ENCODE assay signal across 8 mouse cellular contexts in genomic region chr5:115235323-115235771, GRCm38 (mm10). TPM values are rescaled to one million over a fixed set of nuclear protein-coding genes. Genes with fewer than 3 reads are reported as not detected.
DNase-seq lines count a peak whose midpoint lies in the region; ATAC-seq lines count a peak whose summit lies in the region.

No protein-coding gene starts in this region.

- H3K4me3 ChIP-seq in forebrain, embryonic 11.5 days (ENCODE audit: low read depth, low read length), result peak overlapping the region; percentile 42
- H3K4me3 ChIP-seq in heart, embryonic 14.5 days (ENCODE audit: control insufficient read depth in 1 of 2, insufficient read depth in 1 of 2, low read depth in 1 of 2, low read length in 2 of 2), result peak overlapping the region; percentile 50 to 65
- peak overlapping the region; percentile 49 for H3K4me3 ChIP-seq in liver, embryonic 11.5 days (ENCODE audit: low read depth, low read length)

- H3K4me1 ChIP-seq in forebrain, embryonic 11.5 days (replicated peaks; ENCODE audit: control insufficient read depth, insufficient read depth, low read length), result peaks cover 9% of the 10 kb centered on the region; the same call in 1 of the 2 replicates
- H3K4me1 ChIP-seq in heart, embryonic 14.5 days (ENCODE audit: control insufficient read depth in 2 of 2, insufficient read depth in 2 of 2, low read length in 2 of 2), result peaks cover 15 to 20% of the 10 kb centered on the region in 2 experiments
- peaks cover 7% of the 10 kb centered on the region for H3K4me1 ChIP-seq in liver, embryonic 11.5 days (replicated peaks; ENCODE audit: control insufficient read depth, insufficient read depth, low read length)

- peaks cover 12% of the 10 kb centered on the region for H3K27me3 ChIP-seq in forebrain, embryonic 11.5 days (ENCODE audit: control insufficient read depth, insufficient read depth, low read length)
- no peaks in the 10 kb centered on the region for H3K27me3 ChIP-seq in heart, embryonic 14.5 days (ENCODE audit: control insufficient read depth, insufficient read depth, low read length)
- H3K27me3 ChIP-seq in liver, embryonic 11.5 days (replicated peaks; ENCODE audit: control insufficient read depth, insufficient read depth, low read length), result peaks cover 15% of the 10 kb centered on the region

- no peaks in the 10 kb centered on the region for H3K9me3 ChIP-seq in forebrain, embryonic 11.5 days (ENCODE audit: control insufficient read depth, low read length)
- no peaks in the 10 kb centered on the region for H3K9me3 ChIP-seq in heart, embryonic 14.5 days (ENCODE audit: control insufficient read depth, low read length)
- H3K9me3 ChIP-seq in liver, embryonic 11.5 days (ENCODE audit: control insufficient read depth, low read length), result no peaks in the 10 kb centered on the region

- H3K9ac ChIP-seq in forebrain, embryonic 11.5 days (ENCODE audit: low read length), result peak overlapping the region; percentile 47
- H3K9ac ChIP-seq in heart, embryonic 14.5 days (ENCODE audit: low read length), result peak overlapping the region; percentile 81
- peak overlapping the region; percentile 55 for H3K9ac ChIP-seq in liver, embryonic 11.5 days (ENCODE audit: low read depth, low read length)

- H3K36me3 ChIP-seq in forebrain, embryonic 11.5 days (ENCODE audit: control insufficient read depth, insufficient read depth, low read length), result peaks cover 4% of the 10 kb centered on the region
- peaks cover 11% of the 10 kb centered on the region for H3K36me3 ChIP-seq in heart, embryonic 14.5 days (ENCODE audit: control insufficient read depth, insufficient read depth, low read length)
- H3K36me3 ChIP-seq in liver, embryonic 11.5 days (ENCODE audit: control insufficient read depth, insufficient read depth, low read length), result peaks cover 3% of the 10 kb centered on the region

- H3K27ac ChIP-seq in forebrain, embryonic 11.5 days (ENCODE audit: low read depth, low read length), result 0 out of 2 replicates have a peak overlapping the region, but pooled peaks have one; percentile 5
- no peak overlapping the region; a peak in 1 of 4 replicates for H3K27ac ChIP-seq in heart, embryonic 14.5 days (replicated peaks in 1 of 2; ENCODE audit: control insufficient read depth in 1 of 2, insufficient read depth in 1 of 2, low read depth in 2 of 2, low read length in 2 of 2)
- H3K27ac ChIP-seq in liver, embryonic 11.5 days (ENCODE audit: low read depth, low read length), result no peak overlapping the region

- DNase-seq in CD8-positive naive resting alpha-beta T cell, adult 2 months (ENCODE audit: low read depth in 2 of 2, low spot score in 2 of 2), result peak; percentile 26 to 28
- DNase-seq in adrenal gland, postnatal 4 days (ENCODE audit: low spot score in 2 of 2), result peak; percentile 24 to 35
- DNase-seq in forebrain, embryonic 11.5 days (ENCODE audit: low spot score), result peak; percentile 82
- peak; percentile 79 for DNase-seq in kidney, postnatal 10 days
- DNase-seq in liver, embryonic 11.5 days (ENCODE audit: low spot score), result no peak
- peak; percentile 75 for DNase-seq in testis, postnatal 10 days (ENCODE audit: low spot score)

- H3K4me2 ChIP-seq in forebrain, embryonic 11.5 days (ENCODE audit: low read depth, low read length, severe bottlenecking), result peak overlapping the region; percentile 74
- peak overlapping the region; percentile 88 for H3K4me2 ChIP-seq in heart, embryonic 14.5 days (ENCODE audit: low read length)
- H3K4me2 ChIP-seq in liver, embryonic 11.5 days, result peak overlapping the region; percentile 72

- under 1% methylated on average over 45 of the region's 45 CpGs for WGBS in forebrain, embryonic 11.5 days
- under 1% methylated on average over 31 of the region's 45 CpGs for WGBS in heart, embryonic 14.5 days
- WGBS in liver, embryonic 11.5 days, result 2% methylated on average over 45 of the region's 45 CpGs

- peak; percentile 53 for ATAC-seq in forebrain, embryonic 11.5 days (replicated peaks; ENCODE audit: low FRiP score)
- peak; percentile 36; the same call in 1 of the 2 replicates for ATAC-seq in heart, embryonic 14.5 days (ENCODE audit: insufficient number of reproducible peaks, insufficient read depth, low FRiP score, low read depth)
- ATAC-seq in liver, embryonic 11.5 days (replicated peaks; ENCODE audit: low FRiP score), result 0 out of 2 replicates have a peak, but pooled peaks have one; percentile 3
- ATAC-seq in monocyte, adult 5-6 weeks (replicated peaks; ENCODE audit: insufficient number of reproducible peaks, low FRiP score, low TSS enrichment, poor library complexity, severe bottlenecking), result 0 out of 2 replicates have a peak, but pooled peaks have one; percentile 4

RNA-seq across cellular contexts. Expression of gene Pop5, which starts 0.3 kb away (rescaled TPM):
- 10 to 100 TPM; 45.9 to 46.8 TPM for total RNA-seq in adrenal gland, postnatal 4 days (2021)
- polyA plus RNA-seq in forebrain, embryonic 11.5 days (2014; fragmentation: Nextera tagmentation; extraction: Ambion mirVana), result 98.4 and 105 TPM in 2 replicates
- polyA plus RNA-seq in heart, embryonic 14.5 days (2014; fragmentation: Nextera tagmentation; extraction: Ambion mirVana), result 62.8 and 66.7 TPM in 2 replicates
- 171 and 181 TPM in 2 replicates for polyA plus RNA-seq in liver, embryonic 11.5 days (2014; fragmentation: Nextera tagmentation; extraction: Ambion mirVana)
- total RNA-seq in monocyte, adult 5-6 weeks (2017), result 57.1 to 85.3 TPM (median 81.5 TPM) in 3 replicates

RNA-seq across cellular contexts. Expression of gene Rnf10, which starts 37.4 kb away (rescaled TPM):
- total RNA-seq in adrenal gland, postnatal 4 days (2021), result 100 to 1,000 TPM; 214 to 224 TPM
- 109 and 110 TPM in 2 replicates for polyA plus RNA-seq in forebrain, embryonic 11.5 days (2014; fragmentation: Nextera tagmentation; extraction: Ambion mirVana)
- 77.1 and 83.9 TPM in 2 replicates for polyA plus RNA-seq in heart, embryonic 14.5 days (2014; fragmentation: Nextera tagmentation; extraction: Ambion mirVana)
- polyA plus RNA-seq in liver, embryonic 11.5 days (2014; fragmentation: Nextera tagmentation; extraction: Ambion mirVana), result 72.2 and 76.8 TPM in 2 replicates
- 58.1 to 134 TPM (median 61.2 TPM) in 3 replicates for total RNA-seq in monocyte, adult 5-6 weeks (2017)

RNA-seq across cellular contexts. Expression of gene Cabp1, which starts 41.2 kb away (rescaled TPM):
- 1 to 10 TPM; 4.5 to 5.0 TPM for total RNA-seq in adrenal gland, postnatal 4 days (2021)
- polyA plus RNA-seq in forebrain, embryonic 11.5 days (2014; fragmentation: Nextera tagmentation; extraction: Ambion mirVana), result 1.2 and 1.5 TPM in 2 replicates
- polyA plus RNA-seq in heart, embryonic 14.5 days (2014; fragmentation: Nextera tagmentation; extraction: Ambion mirVana), result 0.77 and 0.98 TPM in 2 replicates
- polyA plus RNA-seq in liver, embryonic 11.5 days (2014; fragmentation: Nextera tagmentation; extraction: Ambion mirVana), result 0.89 and 1.4 TPM in 2 replicates
- total RNA-seq in monocyte, adult 5-6 weeks (2017), result not detected in 3 replicates

RNA-seq across cellular contexts. Expression of gene Coq5, which starts 44.1 kb away (rescaled TPM):
- total RNA-seq in adrenal gland, postnatal 4 days (2021), result 10 to 100 TPM; 54.4 to 59.8 TPM
- polyA plus RNA-seq in forebrain, embryonic 11.5 days (2014; fragmentation: Nextera tagmentation; extraction: Ambion mirVana), result 57.1 and 58.2 TPM in 2 replicates
- 75.1 and 82.1 TPM in 2 replicates for polyA plus RNA-seq in heart, embryonic 14.5 days (2014; fragmentation: Nextera tagmentation; extraction: Ambion mirVana)
- 62.7 and 67.9 TPM in 2 replicates for polyA plus RNA-seq in liver, embryonic 11.5 days (2014; fragmentation: Nextera tagmentation; extraction: Ambion mirVana)
- total RNA-seq in monocyte, adult 5-6 weeks (2017), result 41.4 to 45.3 TPM (median 44.4 TPM) in 3 replicates

Comparison
In these comparisons a context has a peak if more than half of its experiments do, and no peak if none do; other contexts are left out.
1. ATAC-seq: peak in every context shown above with its lines; median percentile 53 in forebrain, embryonic 11.5 days; 36 in heart, embryonic 14.5 days; 4 in monocyte, adult 5-6 weeks; 3 in liver, embryonic 11.5 days.